Mouse (Mus musculus) heart, adult 8-10 months (tissue): Measurements from ENCODE around the gene Adgrl3. TPM values are rescaled to one million over a fixed set of nuclear protein-coding genes. Genes with fewer than 3 reads are reported as not detected.

Experiments used
- DNase-seq: peaks from one replicate; pipeline ENCODE4 v3.0.0; 2022; ENCODE audit warnings: low spot score
- total RNA-seq, 4 experiments: library from RNA; stranded (reverse); gene quantifications; 2 replicates each; pipeline ENCODE4 v1.2.4; 2022

The Adgrl3 gene
- total RNA-seq, 4 experiments from 2014 or later = 3.1 to 4.0 (median 3.6) TPM

DNA sequence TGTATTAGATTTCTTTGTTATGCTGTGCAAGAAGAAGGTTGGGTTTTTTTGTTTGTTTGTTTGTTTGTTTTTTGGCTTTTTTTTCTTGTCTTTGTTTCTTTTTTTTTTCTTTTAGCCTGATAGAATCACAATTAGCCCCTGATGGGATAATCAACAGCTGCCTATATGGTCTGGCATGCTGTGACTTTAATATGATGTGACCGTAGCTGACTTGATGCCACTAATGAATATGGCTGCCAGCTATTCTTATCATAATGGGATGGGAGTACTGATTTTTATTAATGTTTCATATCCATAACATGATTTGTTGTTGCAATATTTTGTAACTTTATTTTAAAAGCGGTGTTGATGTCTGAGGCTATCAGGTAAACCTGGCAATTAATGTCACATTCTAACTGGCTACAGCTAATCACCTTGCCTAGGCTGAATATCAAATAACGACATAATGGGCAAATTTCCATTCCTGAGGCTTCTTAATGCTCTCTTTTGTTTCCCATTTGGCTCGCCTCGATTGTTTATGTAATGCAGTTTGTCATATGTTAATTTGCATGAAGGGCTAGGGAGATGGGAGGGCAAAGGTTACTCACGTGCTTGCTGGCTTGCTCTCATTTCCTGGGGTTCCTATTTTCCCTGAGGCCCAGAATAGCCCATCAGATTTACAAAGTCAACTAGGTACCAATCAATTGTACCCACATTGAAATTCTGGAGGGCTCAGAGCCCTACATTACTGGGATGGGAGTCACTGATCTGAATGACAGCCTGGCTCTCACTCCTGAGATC, 641.9 kb downstream of the Adgrl3 start:
- DNase-seq = no peak

DNA sequence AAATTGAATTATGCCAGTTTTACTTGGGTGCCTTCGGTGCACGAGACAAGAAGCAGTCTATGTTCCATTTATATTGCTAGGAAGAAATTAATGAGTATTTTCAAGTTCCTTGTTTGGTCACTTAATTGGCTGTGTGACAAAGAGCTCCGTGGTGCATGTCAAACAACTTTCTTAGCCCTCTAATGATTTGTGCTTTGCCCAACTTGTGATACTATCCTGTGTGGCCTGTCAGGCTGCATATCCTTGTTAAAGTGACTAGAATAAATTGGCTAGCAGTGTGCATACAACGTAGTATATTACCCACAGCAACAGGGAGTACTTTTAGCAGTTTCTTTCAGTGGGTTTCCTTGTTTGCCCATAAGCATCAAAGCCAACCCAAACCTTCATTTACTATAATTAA, 651.1 kb downstream of the Adgrl3 start:
- no peak for DNase-seq

DNA sequence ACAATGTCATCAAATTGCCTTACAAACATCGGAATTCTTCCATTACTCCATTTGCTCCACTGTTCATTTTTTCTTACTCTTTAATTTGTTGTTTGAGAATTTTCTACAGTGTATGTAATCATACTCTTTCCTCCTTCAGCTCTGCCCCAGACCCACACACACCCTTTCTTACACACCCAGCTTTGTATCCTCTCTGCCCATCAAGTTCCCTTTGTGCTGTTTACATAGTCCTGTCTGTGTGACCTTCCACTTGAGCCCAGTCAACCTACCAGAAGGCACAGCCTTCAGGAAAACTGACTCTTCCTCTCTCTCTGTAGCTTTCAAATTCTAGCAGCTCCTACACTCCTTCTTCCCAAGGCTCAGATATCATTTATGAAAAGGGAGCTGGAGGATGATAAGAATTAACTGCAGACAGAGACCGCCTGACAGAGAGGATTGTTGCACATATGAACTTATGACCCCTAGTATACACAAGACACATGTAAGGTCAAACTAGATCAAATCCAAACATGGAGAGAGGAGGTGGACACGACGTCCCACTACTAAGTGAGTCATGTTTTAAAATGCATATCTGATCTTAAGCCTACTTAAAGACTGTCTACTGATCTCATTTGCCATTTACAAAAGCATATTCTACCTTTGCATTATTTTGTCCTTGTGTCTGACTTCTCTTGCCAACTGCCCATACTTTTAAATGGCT, 654.5 kb downstream of the Adgrl3 start:
- DNase-seq = no peak

DNA sequence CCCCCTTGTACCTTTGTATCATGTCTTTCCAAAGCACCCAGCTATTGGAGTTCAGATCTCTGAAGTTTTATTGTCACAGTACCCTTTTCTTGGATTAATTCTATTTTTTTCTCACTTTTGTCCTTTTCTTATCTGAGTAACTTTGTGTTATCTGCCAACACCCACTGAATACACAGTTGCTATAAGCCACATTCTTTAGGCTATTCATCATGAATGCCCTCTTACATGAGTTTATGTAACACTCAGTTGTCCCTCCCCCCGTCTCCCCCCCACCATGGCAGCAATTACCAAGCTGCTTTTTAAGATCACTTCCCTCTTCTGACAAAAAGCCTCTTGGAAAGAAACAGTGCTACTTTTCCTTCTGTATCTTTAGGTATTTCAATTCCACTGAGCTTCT, 655.0 kb downstream of the Adgrl3 start:
- no peak for DNase-seq

DNA sequence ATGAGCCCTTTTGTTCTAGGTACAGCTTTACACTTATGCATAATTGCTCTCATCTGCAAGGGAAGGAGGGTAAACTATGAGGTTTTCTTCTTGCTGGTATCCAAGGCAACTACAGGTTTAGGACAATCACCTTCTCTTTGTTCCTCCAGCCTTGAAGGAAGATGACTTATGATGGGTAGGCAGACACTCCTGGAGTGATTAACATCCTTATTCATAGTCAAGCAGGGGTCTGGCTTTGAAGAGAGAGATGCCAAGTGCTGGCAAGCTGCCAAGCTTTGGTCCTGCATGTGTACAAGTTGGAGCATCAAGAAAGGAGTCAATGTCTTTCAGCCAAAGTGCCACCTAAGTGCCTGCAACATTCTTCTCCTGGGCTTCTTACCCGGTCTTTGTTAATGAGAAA, 657.0 kb downstream of the Adgrl3 start:
- DNase-seq = no peak

DNA sequence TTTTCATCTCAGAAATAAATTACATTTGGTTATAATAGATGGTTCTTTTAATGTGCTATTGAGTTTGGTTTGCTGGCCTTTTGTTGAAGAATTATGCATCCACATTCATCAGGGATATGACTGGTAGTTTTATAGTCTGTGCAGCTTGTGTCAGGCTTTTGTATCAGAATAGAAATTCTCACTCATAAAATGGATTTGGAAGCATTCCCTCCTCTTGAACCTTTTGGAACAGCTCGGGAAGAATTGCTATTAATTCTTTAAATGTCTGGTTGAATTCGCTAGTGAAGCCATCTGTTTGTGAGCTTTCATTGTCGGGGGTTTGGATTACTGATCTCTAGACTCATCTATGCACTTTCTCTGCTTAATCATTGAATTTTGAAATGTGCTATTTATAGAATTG, 666.3 kb downstream of the Adgrl3 start:
- no peak for DNase-seq

DNA sequence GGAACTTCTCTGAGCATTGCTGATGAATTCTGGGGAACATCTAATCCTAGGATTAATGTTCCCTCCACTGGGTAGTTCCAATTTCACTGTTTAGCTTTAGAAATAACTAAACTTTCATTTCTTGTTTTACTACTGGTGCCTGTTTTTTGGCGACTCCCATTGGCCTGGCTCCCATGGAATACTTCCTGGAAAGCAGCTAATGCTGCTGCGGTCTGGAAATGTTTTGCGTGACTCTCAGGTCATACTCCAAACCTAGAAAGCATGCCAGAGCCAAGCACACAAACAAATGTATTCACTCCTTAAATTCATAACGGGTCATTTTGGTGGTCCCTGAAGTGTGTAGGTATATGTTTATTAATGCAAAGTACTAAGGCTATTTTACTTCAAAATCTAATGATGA, 666.9 kb downstream of the Adgrl3 start:
- DNase-seq = peak; percentile 3

DNA sequence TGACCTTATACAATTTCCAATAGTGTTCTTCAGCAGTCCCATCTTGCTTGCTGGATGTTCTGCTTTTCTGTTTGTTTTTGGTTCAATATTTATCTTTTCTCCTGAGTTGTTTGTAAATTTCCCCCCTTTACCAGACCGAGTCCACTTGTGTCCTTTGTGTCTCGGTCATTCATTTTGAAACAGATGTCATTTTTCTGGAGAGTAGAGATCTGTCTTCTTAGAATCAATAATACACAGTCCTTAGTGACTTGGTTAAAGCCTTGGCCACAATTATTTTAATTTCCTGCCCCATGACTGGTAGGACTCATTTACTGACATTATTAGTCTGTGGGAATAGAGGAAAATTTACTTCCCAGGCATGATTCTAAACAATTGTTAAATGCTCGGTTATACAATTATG, 709.7 kb downstream of the Adgrl3 start:
- no peak for DNase-seq

DNA sequence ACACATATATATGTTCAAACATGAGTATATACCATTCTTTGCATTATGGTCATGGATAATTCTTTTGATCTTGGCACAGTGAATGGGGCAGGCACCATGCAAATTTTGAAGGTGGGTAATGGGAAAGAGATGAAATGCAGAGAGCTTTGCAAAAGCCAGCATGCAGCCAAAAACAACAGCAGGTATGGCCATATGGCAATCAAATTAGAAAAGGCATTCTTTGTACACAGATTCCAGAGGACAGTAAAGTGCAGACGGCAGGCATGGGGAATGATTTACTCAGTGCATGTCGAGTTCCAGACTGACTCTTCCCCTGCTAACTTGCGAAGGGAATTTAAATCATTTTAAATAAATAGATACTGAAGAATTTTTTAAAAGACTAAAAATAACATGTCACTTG, 716.1 kb downstream of the Adgrl3 start:
- no peak for DNase-seq

DNA sequence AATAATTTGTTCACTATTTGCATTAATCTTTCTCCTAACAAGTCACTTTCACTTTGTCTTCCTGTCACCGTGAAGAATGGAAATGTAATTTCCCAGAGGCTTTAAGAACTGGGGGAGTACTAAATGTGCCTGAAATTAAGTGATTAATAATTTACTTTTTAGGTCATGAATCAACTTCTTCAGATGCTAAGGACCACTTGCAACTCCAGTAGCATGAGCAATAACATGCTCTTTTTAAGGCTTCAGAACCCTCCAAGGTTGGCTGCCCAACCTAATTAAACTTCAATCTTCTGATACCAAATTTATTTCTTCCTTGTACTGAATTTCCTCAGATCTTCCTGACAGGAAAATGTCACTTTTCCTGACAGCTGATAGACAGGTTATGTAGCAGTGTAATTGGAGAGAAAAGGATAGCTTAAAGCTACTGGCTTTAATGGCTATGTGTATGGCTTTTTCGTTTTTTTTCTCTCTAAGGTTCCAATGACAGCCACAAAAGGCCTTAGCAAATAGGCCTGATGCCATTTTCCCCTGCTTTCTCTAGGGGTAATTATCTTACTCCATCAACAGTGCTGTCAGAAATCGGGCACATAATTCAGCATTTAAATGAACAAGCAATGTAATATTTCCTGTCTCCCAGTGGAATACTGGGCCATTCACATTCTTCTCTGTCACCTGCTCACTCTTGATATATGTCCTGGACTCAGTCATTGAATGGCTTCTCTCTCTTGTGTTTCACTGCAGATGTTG, 718.5 kb downstream of the Adgrl3 start:
- no peak for DNase-seq

DNA sequence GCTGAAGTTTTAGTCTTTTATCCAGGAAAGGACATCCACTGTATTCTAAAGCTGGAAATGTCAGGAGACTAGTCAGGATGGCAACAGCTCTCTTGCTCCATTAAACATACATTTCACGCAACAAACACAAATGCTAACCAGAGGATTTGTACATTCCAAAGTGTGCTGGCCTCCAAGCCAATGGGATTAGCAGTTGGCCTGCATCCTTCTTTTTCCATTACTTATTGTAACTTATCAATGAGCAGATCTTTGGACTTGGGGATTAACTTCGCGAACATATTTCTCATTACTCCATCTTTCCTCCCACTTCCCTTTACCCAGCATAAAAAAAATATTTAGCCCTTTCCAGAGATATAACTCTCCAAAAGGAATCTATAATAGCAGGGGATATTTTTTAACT, 732.5 kb downstream of the Adgrl3 start:
- no peak for DNase-seq

DNA sequence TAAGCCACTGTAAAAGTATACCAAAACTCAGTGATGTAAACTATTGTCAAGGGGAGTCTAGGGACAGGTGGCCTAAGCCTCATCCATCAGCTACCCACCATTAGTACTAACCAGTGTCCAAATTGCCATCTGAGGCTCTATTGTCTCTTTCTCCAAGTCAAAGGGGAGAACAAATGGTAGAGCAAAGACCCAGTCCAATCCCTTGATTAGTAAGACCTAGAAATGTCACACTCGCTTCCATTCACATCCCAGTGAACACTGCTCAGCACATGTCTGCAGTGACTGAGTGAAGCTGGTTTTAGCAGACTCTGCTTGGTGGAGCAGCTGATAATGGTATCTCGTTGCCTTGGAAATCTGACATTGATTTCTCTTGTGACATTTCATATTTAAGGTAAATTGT, 735.8 kb downstream of the Adgrl3 start:
- no peak for DNase-seq

DNA sequence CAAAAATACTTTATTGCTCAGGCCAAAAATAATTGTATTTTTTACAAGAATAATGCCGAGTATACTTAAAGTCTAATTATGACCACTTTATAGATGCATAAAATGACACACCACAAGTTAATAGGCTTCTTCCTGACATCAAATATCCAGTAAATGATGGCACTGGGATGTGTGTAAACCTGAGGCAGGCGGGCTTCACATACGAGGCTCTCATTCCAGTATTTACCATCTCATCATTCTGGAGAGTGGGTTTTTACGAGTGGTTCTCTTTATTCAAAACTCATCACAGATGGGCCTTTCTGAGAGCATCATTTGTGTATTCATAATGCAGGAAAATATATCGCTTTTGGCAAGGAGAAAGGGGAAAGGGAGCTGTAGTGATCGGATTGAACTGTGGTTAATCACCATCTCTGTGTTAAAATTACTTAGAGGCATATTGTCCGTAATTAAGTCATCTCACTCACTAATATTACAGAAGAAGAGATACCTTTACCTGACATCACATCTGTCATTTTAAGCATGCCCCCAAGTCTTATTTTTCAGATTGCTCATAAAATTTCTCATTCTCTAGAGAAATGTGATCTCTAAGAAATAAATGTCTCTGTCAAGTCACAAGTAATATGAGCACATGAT, 737.3 kb downstream of the Adgrl3 start:
- no peak for DNase-seq

DNA sequence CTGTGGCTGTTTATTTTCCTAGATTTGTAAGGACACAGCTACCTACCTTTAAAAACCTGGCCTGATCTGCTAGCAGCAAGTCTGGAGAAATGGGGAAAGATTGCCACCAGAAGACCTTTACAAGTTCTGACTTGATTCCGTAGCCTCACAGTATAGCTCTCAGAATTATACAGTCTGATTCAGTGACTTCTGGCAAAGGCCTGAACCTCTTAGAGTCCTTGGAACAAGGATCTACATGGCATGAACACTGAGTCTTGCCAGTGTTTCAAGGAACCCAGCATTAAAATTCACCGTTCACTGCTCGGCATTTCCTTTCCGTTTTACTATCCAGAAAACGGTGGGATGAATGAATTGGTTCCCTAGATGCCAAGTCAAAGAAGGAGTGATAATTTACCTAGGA, 756.3 kb downstream of the Adgrl3 start:
- no peak for DNase-seq

DNA sequence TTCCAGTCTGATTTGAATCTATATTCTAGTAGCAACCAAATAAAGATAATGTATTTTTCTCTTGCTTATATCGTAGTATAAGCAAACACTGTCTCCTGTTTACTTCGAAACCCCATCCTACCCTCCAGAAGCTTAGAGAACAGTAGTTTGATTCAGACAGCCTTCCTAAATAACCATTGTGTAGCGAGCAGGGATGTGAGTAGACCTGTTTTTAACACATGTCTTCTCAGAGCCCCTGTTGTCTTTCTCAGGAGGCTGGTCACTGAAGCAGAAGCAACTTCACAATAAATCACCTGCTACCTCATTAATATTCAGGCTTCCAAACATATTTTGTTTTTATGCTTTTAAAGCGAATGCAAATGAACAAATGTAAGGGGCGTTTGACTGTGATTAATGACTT, 756.8 kb downstream of the Adgrl3 start:
- DNase-seq = no peak

DNA sequence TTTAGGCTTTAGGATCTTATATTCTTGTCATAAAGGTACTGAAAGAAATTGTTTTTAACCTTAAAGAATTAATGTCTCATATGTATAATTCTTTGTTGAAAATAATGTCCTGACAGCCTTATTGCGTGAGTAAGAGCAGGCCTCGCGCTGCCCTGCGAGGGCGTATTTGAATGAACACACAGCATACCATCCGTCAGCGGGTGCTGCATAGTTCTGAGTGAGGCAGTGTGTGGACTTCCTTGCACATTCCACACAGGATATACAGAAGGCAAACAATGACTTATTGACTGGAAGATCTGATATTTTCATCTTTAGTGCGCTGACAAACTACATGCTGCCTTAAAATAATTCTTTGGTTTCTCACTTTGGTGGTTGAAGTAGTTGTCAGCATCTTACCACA, 764.8 kb downstream of the Adgrl3 start:
- no peak for DNase-seq

DNA sequence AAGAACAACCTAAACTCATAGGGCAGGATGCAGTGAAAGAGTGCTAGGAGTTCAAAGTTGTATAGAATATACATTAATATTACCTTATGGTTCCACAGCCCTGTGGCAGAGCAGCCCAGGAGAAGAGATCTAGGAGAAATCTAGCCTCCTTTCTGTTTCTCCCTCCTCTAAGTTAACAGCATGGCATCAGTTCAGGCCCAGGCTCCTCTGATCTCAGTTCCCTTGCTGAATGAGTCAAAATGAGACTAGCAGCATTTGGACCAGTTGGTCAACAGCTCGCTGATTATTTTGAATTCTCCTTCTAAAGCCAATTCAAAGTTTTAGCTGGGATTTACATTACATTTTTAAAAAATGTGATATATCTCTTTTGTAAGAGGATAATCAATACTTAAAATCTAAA, 770.8 kb downstream of the Adgrl3 start:
- no peak for DNase-seq

DNA sequence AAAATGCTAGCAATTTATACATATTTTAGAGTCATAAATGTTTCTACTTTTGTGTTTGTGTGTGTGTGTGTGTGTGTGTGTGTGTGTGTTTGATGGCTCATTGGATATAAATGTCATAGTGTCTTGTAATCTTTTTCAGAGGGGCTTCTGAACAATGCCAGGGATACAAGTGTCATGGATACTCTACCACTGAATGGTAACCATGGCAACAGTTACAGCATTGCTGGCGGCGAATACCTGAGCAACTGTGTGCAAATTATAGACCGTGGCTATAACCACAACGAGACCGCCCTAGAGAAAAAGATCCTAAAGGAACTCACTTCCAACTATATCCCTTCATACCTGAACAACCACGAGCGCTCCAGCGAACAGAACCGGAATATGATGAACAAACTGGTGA, 774.2 kb downstream of the Adgrl3 start:
- DNase-seq = no peak

DNA sequence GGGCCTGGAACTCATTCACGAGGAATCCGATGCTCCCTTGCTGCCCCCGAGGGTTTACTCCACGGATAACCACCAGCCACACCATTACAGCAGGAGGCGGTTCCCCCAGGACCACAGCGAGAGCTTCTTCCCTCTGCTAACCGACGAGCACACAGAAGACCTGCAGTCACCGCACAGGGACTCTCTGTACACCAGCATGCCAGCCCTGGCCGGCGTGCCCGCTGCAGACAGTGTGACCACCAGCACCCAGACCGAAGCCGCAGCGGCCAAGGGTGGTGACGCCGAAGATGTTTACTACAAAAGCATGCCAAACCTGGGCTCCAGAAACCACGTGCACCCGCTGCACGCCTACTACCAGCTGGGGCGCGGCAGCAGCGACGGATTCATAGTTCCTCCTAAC, 774.7 kb downstream of the Adgrl3 start:
- DNase-seq = no peak

DNA sequence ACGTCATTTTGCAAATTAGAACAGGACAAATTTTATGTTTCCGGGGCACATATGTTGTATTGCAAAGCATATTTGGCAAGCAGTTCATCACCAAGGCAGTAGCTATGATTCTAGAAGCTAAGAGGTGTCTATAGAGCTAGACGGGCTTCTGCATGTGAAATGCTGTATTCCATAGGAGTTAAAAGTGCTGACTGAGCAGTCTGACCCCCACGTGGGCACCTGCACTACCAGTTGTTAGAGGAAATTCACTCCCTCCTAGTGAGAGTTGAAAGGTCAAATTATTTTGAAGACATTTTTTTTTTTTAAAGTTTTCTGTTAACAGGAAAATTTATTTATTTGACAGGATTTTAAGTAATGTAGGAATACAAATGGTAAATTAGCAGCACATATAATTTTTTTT, 776.2 kb downstream of the Adgrl3 start:
- no peak for DNase-seq

DNA sequence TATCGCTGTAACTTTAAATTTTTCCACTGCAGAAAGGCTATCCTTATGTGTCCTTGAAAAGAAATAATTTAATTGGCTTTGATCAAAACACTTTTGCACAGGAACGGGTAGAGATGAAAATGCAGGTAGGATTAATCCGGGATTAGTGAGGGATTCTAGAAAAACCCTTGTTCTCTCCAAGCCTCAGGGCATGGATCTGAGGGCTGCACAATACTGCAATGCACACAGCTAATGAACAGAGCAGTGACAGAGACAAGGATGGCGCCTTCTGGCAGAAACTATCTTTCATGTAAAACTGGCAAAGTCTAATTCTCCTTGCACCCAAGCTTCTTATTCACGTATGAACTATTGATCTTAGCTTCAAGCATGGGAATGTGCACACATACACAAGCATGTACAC, 791.0 kb downstream of the Adgrl3 start:
- DNase-seq = no peak

DNA sequence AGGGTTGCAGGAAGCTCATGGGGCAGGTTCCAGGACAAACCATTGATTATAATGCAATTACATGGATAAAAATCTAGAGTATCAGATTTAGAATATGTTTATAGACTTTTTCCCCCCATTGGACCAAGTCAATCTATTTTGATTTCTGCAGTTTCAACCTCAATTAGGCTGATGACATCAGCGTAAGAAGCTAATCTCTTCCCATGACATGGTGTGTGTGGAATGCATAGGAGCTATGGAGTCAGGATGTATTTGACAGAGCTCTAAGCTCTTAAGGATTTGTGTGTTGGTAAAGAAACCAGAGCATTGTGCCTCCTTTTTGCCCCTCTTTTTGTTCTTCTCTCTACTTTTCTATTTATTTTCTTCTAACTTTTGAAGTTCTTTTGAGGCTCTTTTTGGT, 812.1 kb downstream of the Adgrl3 start:
- DNase-seq = no peak
